Mouse (Mus musculus) myocyte (in vitro differentiated cells): Measurements from ENCODE around the gene Tnr.

ENCODE experiments used
- CEBPB ChIP-seq: IDR thresholded peaks from 2 replicates; pipeline ENCODE4 v1.6.1; 2011; ENCODE audit warnings: mild to moderate bottlenecking, moderate library complexity; ENCODE audit not compliant: poor library complexity, insufficient read depth, severe bottlenecking
- E2F4 ChIP-seq: IDR thresholded peaks from one replicate; pipeline ENCODE4 v1.6.1; 2011; ENCODE audit warnings: mild to moderate bottlenecking, control low read depth, moderate library complexity; ENCODE audit not compliant: insufficient read depth
- MAX ChIP-seq: IDR thresholded peaks from one replicate; pipeline ENCODE4 v1.6.1; 2011; ENCODE audit warnings: low read depth, mild to moderate bottlenecking, control low read depth
- MYOD1 ChIP-seq, 3 experiments: IDR thresholded peaks; one replicate each; pipeline ENCODE4 v1.6.1; 2011; ENCODE audit warnings: control low read depth in 2 of 3, low read depth in 2 of 3, mild to moderate bottlenecking in 2 of 3, moderate library complexity in 1 of 3; ENCODE audit not compliant: insufficient read length in 2 of 3, control insufficient read depth in 1 of 3
- MYOG ChIP-seq, 3 experiments: IDR thresholded peaks; one replicate each; pipeline ENCODE4 v1.6.1; 2011; ENCODE audit warnings: control low read depth in 2 of 3, low read depth in 2 of 3, mild to moderate bottlenecking in 2 of 3; ENCODE audit not compliant: insufficient read length in 2 of 3, control insufficient read depth in 1 of 3, insufficient read depth in 1 of 3
- POLR2A ChIP-seq: IDR thresholded peaks from one replicate; pipeline ENCODE4 v1.6.1; 2011; ENCODE audit warnings: low read depth, mild to moderate bottlenecking, control low read depth, moderate library complexity; ENCODE audit not compliant: insufficient read length
- POLR2AphosphoS2 ChIP-seq: IDR thresholded peaks from one replicate; pipeline ENCODE4 v1.6.1; 2011; ENCODE audit warnings: low read depth, control low read depth; ENCODE audit not compliant: insufficient read length
- REST ChIP-seq: IDR thresholded peaks from one replicate; pipeline ENCODE4 v1.6.1; 2011; ENCODE audit warnings: mild to moderate bottlenecking, control low read depth, moderate library complexity; ENCODE audit not compliant: insufficient read depth, insufficient read length
- SRF ChIP-seq: IDR thresholded peaks from one replicate; pipeline ENCODE4 v1.6.1; 2011; ENCODE audit warnings: low read depth; ENCODE audit not compliant: control insufficient read depth, insufficient read length
- TCF12 ChIP-seq: IDR thresholded peaks from one replicate; pipeline ENCODE4 v1.6.1; 2011; ENCODE audit warnings: mild to moderate bottlenecking, control low read depth; ENCODE audit not compliant: poor library complexity, insufficient read depth, severe bottlenecking
- USF1 ChIP-seq: IDR thresholded peaks from one replicate; pipeline ENCODE4 v1.6.1; 2011; ENCODE audit warnings: low read depth, mild to moderate bottlenecking, control low read depth, moderate library complexity

DNA sequence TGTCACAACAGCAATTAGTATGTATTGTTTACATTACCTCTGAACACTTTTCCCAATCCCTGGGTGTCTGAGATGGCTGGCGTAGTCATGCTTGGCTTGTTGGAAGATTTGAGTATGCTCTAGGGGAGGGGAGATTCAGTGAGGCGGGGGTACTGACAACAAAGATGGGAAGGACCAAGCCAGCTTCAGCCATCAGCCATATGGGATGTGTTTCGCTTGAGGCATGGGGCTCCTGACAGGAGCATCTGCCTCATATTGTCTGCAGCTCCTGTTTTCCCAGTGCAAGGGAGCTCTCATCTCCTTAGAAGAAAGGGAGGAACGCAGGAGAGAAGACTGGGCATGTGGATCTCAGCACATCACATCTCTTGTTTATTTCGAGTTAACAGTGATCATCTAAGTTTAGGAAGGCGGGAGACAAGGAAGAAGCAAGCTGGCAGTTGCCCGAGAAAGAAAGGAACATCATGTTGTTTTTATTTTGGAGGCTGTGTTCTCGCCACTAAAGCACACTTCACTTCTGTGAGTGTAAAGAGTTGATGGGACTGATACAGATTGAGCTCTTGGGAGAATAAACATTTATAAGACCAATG lies 56.9 kb downstream of the Tnr start:
- TF ChIP-seq POLR2A (no peak), USF1 (no peak), POLR2AphosphoS2 (no peak), SRF (no peak), E2F4 (no peak), MYOD1 (IDR thresholded peaks at IDR 0.05; ENCODE audit: control insufficient read depth in 1 of 3, insufficient read length in 2 of 3, low read depth in 2 of 3) (no peak), MAX (no peak), CEBPB (no peak), REST (no peak), MYOG (IDR thresholded peaks at IDR 0.05; ENCODE audit: control insufficient read depth in 1 of 3, insufficient read depth in 1 of 3, insufficient read length in 2 of 3, low read depth in 2 of 3) (no peak), TCF12 (no peak)
